ENCODE assay signal across 10 mouse cellular contexts in the genomic region with DNA sequence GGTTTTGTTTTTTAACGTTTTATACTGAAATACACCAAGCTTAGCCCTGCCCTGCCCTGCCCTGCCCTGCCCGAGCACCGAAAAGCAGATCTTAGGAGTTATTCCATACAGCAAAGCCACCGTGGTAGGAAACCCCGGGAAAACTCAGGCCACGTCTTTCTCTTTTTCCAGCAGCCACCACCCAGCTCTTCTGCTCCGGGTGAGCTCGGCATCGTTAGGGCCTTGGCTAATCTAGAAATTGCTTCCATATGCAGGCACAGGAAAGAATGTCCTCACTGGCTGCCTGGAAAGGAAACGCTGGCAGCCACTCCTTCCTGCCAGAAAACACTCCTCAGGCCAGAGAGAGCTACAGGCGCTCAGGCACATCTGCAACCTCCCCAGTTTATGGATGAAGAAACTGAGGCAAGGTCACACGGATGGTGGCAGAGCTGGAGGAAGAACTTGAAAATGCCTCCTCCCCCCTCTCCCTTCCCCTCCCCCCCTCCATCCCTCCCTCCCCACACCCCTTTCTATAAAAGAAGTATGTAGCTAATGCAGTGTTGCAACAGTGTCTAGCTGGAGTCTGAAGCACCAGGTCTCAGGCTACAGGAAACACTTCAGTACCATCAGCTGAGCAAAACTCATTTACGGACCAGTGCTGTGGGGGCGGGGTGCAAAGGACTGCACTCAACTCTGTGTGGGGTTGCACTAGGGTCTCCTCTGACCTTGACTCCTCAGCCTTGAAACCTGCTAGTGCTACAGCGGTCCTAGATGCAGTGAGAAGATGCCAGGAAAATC. TPM values are rescaled to one million over a fixed set of nuclear protein-coding genes. Genes with fewer than 3 reads are reported as not detected.
A peak's percentile ranks its signal among the peaks of the same experiment; 100 is the strongest.
DNase-seq lines count a peak whose midpoint lies in the region; ATAC-seq and TF ChIP-seq lines count a peak whose summit lies in the region.
"Had no signal": no experiment of that assay in that cellular context is flagged by ENCODE, and none has a peak within 500 bp of the region (broad histone marks: within the 10 kb centered on the region; RNA-seq: fewer than 3 reads in every experiment).

No protein-coding gene starts in this region.

- peak; percentile 20 for DNase-seq in neural tube, embryonic 11.5 days (ENCODE audit: low spot score)
- DNase-seq in neural tube, embryonic 10.5 days (ENCODE audit: extremely low spot score, low spot score), result no peak
- no peak for DNase-seq in stomach, postnatal 0 days (ENCODE audit: low spot score)
- DNase-seq in cerebellum, adult 11 months, result no peak
- DNase-seq in thymus, adult 18-20 months, result no peak
- no peak for DNase-seq in urinary bladder, postnatal 25 days (ENCODE audit: low spot score)

- no peak overlapping the region for H3K4me2 ChIP-seq in neural tube, embryonic 11.5 days (ENCODE audit: low read depth)
- peak overlapping the region; percentile 34 for H3K4me2 ChIP-seq in heart, embryonic 13.5 days
- peak overlapping the region; percentile 26 for H3K4me2 ChIP-seq in liver, embryonic 12.5 days
- peak overlapping the region; percentile 34; the same call in 1 of the 2 replicates for H3K4me2 ChIP-seq in stomach, postnatal 0 days (replicated peaks; ENCODE audit: low read depth)

- H3K4me1 ChIP-seq in neural tube, embryonic 11.5 days (ENCODE audit: control insufficient read depth, insufficient read depth, low read length), result no peaks in the 10 kb centered on the region
- H3K4me1 ChIP-seq in heart, embryonic 13.5 days, result peaks cover 27% of the 10 kb centered on the region
- peaks cover 57% of the 10 kb centered on the region for H3K4me1 ChIP-seq in liver, embryonic 12.5 days
- no peaks in the 10 kb centered on the region for H3K4me1 ChIP-seq in stomach, postnatal 0 days (replicated peaks; ENCODE audit: control insufficient read depth, insufficient read depth)

- H3K36me3 ChIP-seq in neural tube, embryonic 11.5 days (ENCODE audit: control insufficient read depth, insufficient read depth, low read length), result no peaks in the 10 kb centered on the region
- H3K36me3 ChIP-seq in heart, embryonic 13.5 days, result no peaks in the 10 kb centered on the region
- no peaks in the 10 kb centered on the region for H3K36me3 ChIP-seq in liver, embryonic 12.5 days
- no peaks in the 10 kb centered on the region for H3K36me3 ChIP-seq in stomach, postnatal 0 days (ENCODE audit: control insufficient read depth, insufficient read depth, low read length)

- no peak overlapping the region for H3K27ac ChIP-seq in neural tube, embryonic 11.5 days (ENCODE audit: low read depth, low read length)
- H3K27ac ChIP-seq in heart, embryonic 13.5 days (replicated peaks), result peak overlapping the region; percentile 80
- H3K27ac ChIP-seq in liver, embryonic 12.5 days, result peak overlapping the region; percentile 34
- peak overlapping the region; percentile 76 for H3K27ac ChIP-seq in stomach, postnatal 0 days (replicated peaks)
- H3K27ac ChIP-seq: hindbrain, postnatal 0 days had no signal

- no peaks in the 10 kb centered on the region for H3K27me3 ChIP-seq in neural tube, embryonic 11.5 days (ENCODE audit: control insufficient read depth, insufficient read depth, low read length)
- H3K27me3 ChIP-seq in heart, embryonic 13.5 days (replicated peaks), result no peaks in the 10 kb centered on the region
- no peaks in the 10 kb centered on the region for H3K27me3 ChIP-seq in liver, embryonic 12.5 days (replicated peaks)
- H3K27me3 ChIP-seq in stomach, postnatal 0 days (ENCODE audit: control insufficient read depth, insufficient read depth, low read length), result no peaks in the 10 kb centered on the region
- H3K27me3 ChIP-seq: Patski had no signal

- H3K9ac ChIP-seq in neural tube, embryonic 11.5 days (ENCODE audit: low read length), result no peak overlapping the region
- peak overlapping the region; percentile 28 for H3K9ac ChIP-seq in heart, embryonic 13.5 days
- H3K9ac ChIP-seq in liver, embryonic 12.5 days, result no peak overlapping the region
- no peak overlapping the region for H3K9ac ChIP-seq in stomach, postnatal 0 days (ENCODE audit: low read length)

- no peak for TF ChIP-seq EP300 in stomach, postnatal 0 days (optimal IDR thresholded peaks at IDR 0.05)

- no peak for ATAC-seq in neural tube, embryonic 11.5 days (ENCODE audit: insufficient read depth, low FRiP score, low TSS enrichment)
- ATAC-seq in heart, embryonic 13.5 days (ENCODE audit: extremely low read depth, insufficient number of reproducible peaks, low FRiP score, low TSS enrichment), result no peak
- ATAC-seq in liver, embryonic 12.5 days, result no peak
- ATAC-seq in stomach, postnatal 0 days (ENCODE audit: low FRiP score, low TSS enrichment), result no peak
- ATAC-seq: hindbrain, postnatal 0 days; Patski had no signal

- no peaks in the 10 kb centered on the region for H3K9me3 ChIP-seq in neural tube, embryonic 11.5 days (ENCODE audit: control insufficient read depth, low read length)
- no peaks in the 10 kb centered on the region for H3K9me3 ChIP-seq in heart, embryonic 13.5 days
- no peaks in the 10 kb centered on the region for H3K9me3 ChIP-seq in liver, embryonic 12.5 days (replicated peaks)
- H3K9me3 ChIP-seq in stomach, postnatal 0 days (ENCODE audit: control insufficient read depth, low read length), result no peaks in the 10 kb centered on the region

- TF ChIP-seq CTCF in stomach, postnatal 0 days (IDR thresholded peaks at IDR 0.05; ENCODE audit: low read depth), result no peak

- H3K4me3 ChIP-seq in neural tube, embryonic 11.5 days (ENCODE audit: low read depth, low read length), result no peak overlapping the region
- no peak overlapping the region for H3K4me3 ChIP-seq in heart, embryonic 13.5 days
- no peak overlapping the region for H3K4me3 ChIP-seq in liver, embryonic 12.5 days
- no peak overlapping the region for H3K4me3 ChIP-seq in stomach, postnatal 0 days (ENCODE audit: low read depth, low read length)

- WGBS in neural tube, embryonic 11.5 days, result 71% methylated on average over 15 of the region's 15 CpGs
- 45% methylated on average over 15 of the region's 15 CpGs for WGBS in heart, embryonic 13.5 days
- 40% methylated on average over 15 of the region's 15 CpGs for WGBS in liver, embryonic 12.5 days (ENCODE audit: insufficient replicate concordance)
- WGBS in stomach, postnatal 0 days, result 53% methylated on average over 15 of the region's 15 CpGs

RNA-seq across cellular contexts. Expression of gene Wipf1, which starts 20.1 kb away (rescaled TPM):
- polyA plus RNA-seq in neural tube, embryonic 11.5 days (2014; fragmentation: Nextera tagmentation; extraction: Ambion mirVana), result 9.0 and 9.6 TPM in 2 replicates
- 4.0 and 5.0 TPM in 2 replicates for polyA plus RNA-seq in heart, embryonic 13.5 days (2015; fragmentation: Nextera tagmentation; extraction: Ambion mirVana)
- polyA plus RNA-seq in liver, embryonic 12.5 days (2016; fragmentation: Nextera tagmentation; extraction: Ambion mirVana), result 5.7 and 6.1 TPM in 2 replicates
- 3.1 and 3.3 TPM in 2 replicates for polyA plus RNA-seq in stomach, postnatal 0 days (2015; fragmentation: Nextera tagmentation; extraction: Ambion mirVana)
